Mouse (Mus musculus) heart, embryonic 13.5 days (tissue): Measurements from ENCODE around the gene Gm17428. TPM values are rescaled to one million over a fixed set of nuclear protein-coding genes. Genes with fewer than 3 reads are reported as not detected.
A peak's percentile ranks its signal among the peaks of the same experiment; 100 is the strongest.
"Not testable (repeated sequence)": the region's sequence is repeated elsewhere in the genome, so short reads cannot be mapped to it uniquely, and the experiment has no call there.

Experiments used
- ATAC-seq: fragments of 200-750 bp; cut with Nextera tagmentation; 2 replicates; pipeline ENCODE4 v1.8.0; 2017; ENCODE audit warnings: moderate TSS enrichment; ENCODE audit not compliant: insufficient number of reproducible peaks, low FRiP score, low TSS enrichment; ENCODE audit errors: extremely low read depth
- H3K27ac ChIP-seq: fragments of 300-500 bp; sonication (generic); replicated peaks from 2 replicates; pipeline ENCODE4 v1.5.1; 2015; ENCODE audit warnings: moderate library complexity, mild to moderate bottlenecking, inconsistent platforms
- H3K27me3 ChIP-seq: fragments of 300-500 bp; sonication (generic); replicated peaks from 2 replicates; pipeline ENCODE4 v1.6.1; 2015; ENCODE audit warnings: mild to moderate bottlenecking, inconsistent platforms
- H3K36me3 ChIP-seq: fragments of 300-500 bp; sonication (generic); 2 replicates; pipeline ENCODE4 v1.6.1; 2015; ENCODE audit warnings: mild to moderate bottlenecking, inconsistent platforms
- H3K4me1 ChIP-seq: fragments of 300-500 bp; sonication (generic); 2 replicates; pipeline ENCODE4 v1.6.1; 2015; ENCODE audit warnings: inconsistent platforms
- H3K4me2 ChIP-seq: fragments of 300-500 bp; sonication (generic); 2 replicates; pipeline ENCODE4 v1.6.1; 2015; ENCODE audit warnings: inconsistent platforms, mild to moderate bottlenecking, moderate library complexity
- H3K4me3 ChIP-seq: fragments of 300-500 bp; sonication (generic); 2 replicates; pipeline ENCODE4 v1.5.1; 2015; ENCODE audit warnings: moderate library complexity, mild to moderate bottlenecking, inconsistent platforms
- H3K9ac ChIP-seq: fragments of 300-500 bp; sonication (generic); 2 replicates; pipeline ENCODE4 v1.6.1; 2015; ENCODE audit warnings: inconsistent platforms, mild to moderate bottlenecking, moderate library complexity
- H3K9me3 ChIP-seq: fragments of 300-500 bp; sonication (generic); 2 replicates; pipeline ENCODE4 v1.6.1; 2016; ENCODE audit warnings: inconsistent platforms
- WGBS: fragments of 180-500 bp; shearing (Covaris S2); methylation state at CpG from one replicate; pipeline ENCODE4 v1.1.7; 2015; ENCODE audit warnings: mixed read lengths; 5-methylcytosine and 5-hydroxymethylcytosine counted together
- polyA plus RNA-seq: library from polyadenylated mRNA; unstranded; fragments of >200 nt; fragmentation: Nextera tagmentation; extraction: Ambion mirVana; gene quantifications from 2 replicates; pipeline ENCODE4 v1.2.1, GENCODE M21; 2015

Gm17428 gene
- polyA plus RNA-seq, 1 experiment from 2014 or later: not detected

DNA sequence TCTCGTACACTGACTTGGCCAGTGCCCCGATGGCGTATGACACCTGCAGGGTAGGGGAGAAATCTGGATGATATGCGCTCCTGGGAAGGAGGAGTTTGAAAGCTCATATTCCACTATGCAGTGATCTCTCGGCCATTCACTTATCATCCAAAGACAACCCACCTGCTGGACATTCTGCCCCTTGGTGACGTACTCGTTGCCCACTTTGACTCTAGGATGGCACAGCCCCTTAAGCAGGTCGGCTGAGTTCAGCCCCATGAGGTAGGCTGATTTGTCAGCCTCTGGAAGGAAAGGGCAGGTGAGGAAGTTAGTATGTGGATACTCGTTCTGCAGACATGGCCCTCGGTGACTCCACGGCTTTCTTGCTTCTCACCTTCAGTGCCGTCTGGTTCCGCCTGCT lies 12.1 kb downstream of the Gm17428 start:
- H3K4me3 ChIP-seq: peak overlapping the region; percentile 64
- H3K27ac ChIP-seq: peak overlapping the region; percentile 98
- 60% methylated on average over 13 of the region's 13 CpGs for WGBS
- H3K4me1 ChIP-seq: peaks cover 7% of the 10 kb centered on the region
- peak overlapping the region; percentile 96 for H3K9ac ChIP-seq
- no peak for ATAC-seq
- no peaks in the 10 kb centered on the region for H3K9me3 ChIP-seq
- peaks cover 80% of the 10 kb centered on the region for H3K36me3 ChIP-seq
- H3K27me3 ChIP-seq: peaks cover 12% of the 10 kb centered on the region; the same call in 1 of the 2 replicates
- H3K4me2 ChIP-seq: peak overlapping the region; percentile 66

- peaks cover 21% of the 10 kb centered on the region for H3K27me3 ChIP-seq
- H3K27ac ChIP-seq: peak overlapping the region; percentile 98
- peak overlapping the region; percentile 66 for H3K4me2 ChIP-seq
- 48% methylated on average over 8 of the region's 8 CpGs for WGBS
- peak overlapping the region; percentile 64 for H3K4me3 ChIP-seq
- peaks cover 15% of the 10 kb centered on the region for H3K4me1 ChIP-seq
- no peak for ATAC-seq
- H3K9me3 ChIP-seq: no peaks in the 10 kb centered on the region
- peak overlapping the region; percentile 96 for H3K9ac ChIP-seq
- H3K36me3 ChIP-seq: peaks cover 69% of the 10 kb centered on the region
Observed at GRCm38 (mm10) chr14:54989886-54990441, 13.2 kb downstream of the Gm17428 start.

GRCm38 (mm10) chr14:54992196-54992595 lies 15.5 kb downstream of the Gm17428 start:
- Histone ChIP-seq H3K27me3 (peaks cover 39% of the 10 kb centered on the region), H3K4me1 (peaks cover 32% of the 10 kb centered on the region), H3K36me3 (peaks cover 49% of the 10 kb centered on the region), H3K4me3 (peak overlapping the region; percentile 64), H3K27ac (peak overlapping the region; percentile 98), H3K9me3 (no peaks in the 10 kb centered on the region), H3K9ac (peak overlapping the region; percentile 96), H3K4me2 (peak overlapping the region; percentile 66)
- 58% methylated on average over 10 of the region's 10 CpGs for WGBS
- no peak for ATAC-seq

- H3K4me2 ChIP-seq: peak overlapping the region; percentile 66
- no peaks in the 10 kb centered on the region for H3K9me3 ChIP-seq
- no peak for ATAC-seq
- H3K27ac ChIP-seq: peak overlapping the region; percentile 98
- WGBS: 32% methylated on average over 10 of the region's 10 CpGs
- peak overlapping the region; percentile 64 for H3K4me3 ChIP-seq
- peaks cover 46% of the 10 kb centered on the region for H3K4me1 ChIP-seq
- H3K27me3 ChIP-seq: peaks cover 51% of the 10 kb centered on the region
- H3K9ac ChIP-seq: peak overlapping the region; percentile 96
- peaks cover 37% of the 10 kb centered on the region for H3K36me3 ChIP-seq
Observed at GRCm38 (mm10) chr14:54993636-54994035, 16.9 kb downstream of the Gm17428 start.

DNA sequence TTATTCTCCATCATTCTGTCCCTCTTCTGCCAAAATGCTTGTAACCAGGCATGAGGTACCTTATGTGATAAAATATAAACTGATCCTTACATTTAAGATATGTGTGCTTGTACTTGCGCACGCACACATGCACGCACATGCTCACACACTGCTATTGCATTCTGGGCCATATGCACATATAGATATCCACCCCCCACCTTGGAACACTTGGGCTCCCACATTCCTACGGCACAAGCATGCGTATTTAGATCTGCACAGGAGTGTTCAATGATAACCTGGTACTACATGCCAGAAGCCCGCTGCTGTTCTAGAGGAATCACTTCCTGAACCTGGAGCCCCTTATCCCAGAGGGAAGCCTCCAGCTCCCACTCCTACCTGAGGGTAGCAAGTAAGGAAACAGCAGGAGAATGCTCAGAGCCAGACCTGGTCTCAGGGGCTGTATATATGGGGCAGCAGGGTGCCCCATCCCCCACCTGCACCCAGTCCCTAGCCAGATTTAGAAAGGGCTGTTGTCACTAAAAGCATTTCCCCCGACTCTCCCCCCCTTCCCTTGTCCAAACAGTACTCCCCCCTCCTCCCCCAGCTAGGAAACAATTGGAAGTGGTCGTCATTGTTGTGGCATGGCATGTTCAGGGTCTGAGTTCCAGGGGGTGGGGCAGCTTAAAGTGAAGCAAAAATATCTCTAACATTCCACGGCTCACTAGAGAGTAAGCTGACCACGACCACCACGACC lies 17.6 kb downstream of the Gm17428 start, which contains the start of gene Myh7:
Gene Myh7, minus strand, starts transcription at position 491 of the 733 bp plus-strand sequence.
- H3K4me1 ChIP-seq: peaks cover 52% of the 10 kb centered on the region
- H3K27me3 ChIP-seq: peaks cover 51% of the 10 kb centered on the region
- ATAC-seq: peak; percentile 27; the same call in 1 of the 2 replicates
- H3K9ac ChIP-seq: peak within 1 kb of the TSS; percentile 96
- H3K4me3 ChIP-seq: peak within 1 kb of the TSS; percentile 64
- H3K36me3 ChIP-seq: peaks cover 32% of the 10 kb centered on the region
- no peaks in the 10 kb centered on the region for H3K9me3 ChIP-seq
- peak within 1 kb of the TSS; percentile 98 for H3K27ac ChIP-seq
- H3K4me2 ChIP-seq: peak within 1 kb of the TSS; percentile 66
- 27% methylated on average over 11 of the region's 11 CpGs for WGBS

DNA sequence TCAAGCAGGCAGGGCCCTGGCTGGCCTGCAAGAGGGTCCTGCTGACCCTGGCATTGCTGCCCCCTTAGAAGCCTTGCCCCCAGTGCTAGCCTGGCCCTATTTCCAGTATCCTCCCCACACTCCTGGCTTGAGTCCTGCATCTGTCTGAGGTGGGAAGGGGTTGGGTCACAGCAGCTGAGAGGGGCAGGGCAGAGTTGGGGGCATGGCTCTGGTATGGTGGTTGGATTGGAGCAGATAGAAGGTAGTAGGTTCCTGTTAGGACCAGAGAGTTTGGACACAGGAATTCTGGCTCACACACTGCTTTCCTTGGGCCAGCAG lies 18.1 kb downstream of the Gm17428 start:
- peaks cover 52% of the 10 kb centered on the region for H3K4me1 ChIP-seq
- peak overlapping the region; percentile 98 for H3K27ac ChIP-seq
- H3K9ac ChIP-seq: peak overlapping the region; percentile 96
- peak overlapping the region; percentile 66 for H3K4me2 ChIP-seq
- no peaks in the 10 kb centered on the region for H3K9me3 ChIP-seq
- H3K4me3 ChIP-seq: peak overlapping the region; percentile 64
- peaks cover 51% of the 10 kb centered on the region for H3K27me3 ChIP-seq
- ATAC-seq: 0 out of 2 replicates have a peak, but pooled peaks have one; percentile 0
- peaks cover 28% of the 10 kb centered on the region for H3K36me3 ChIP-seq

- peak overlapping the region; percentile 98 for H3K27ac ChIP-seq
- 33% methylated on average over 14 of the region's 14 CpGs for WGBS
- H3K9me3 ChIP-seq: no peaks in the 10 kb centered on the region
- peaks cover 59% of the 10 kb centered on the region for H3K4me1 ChIP-seq
- H3K27me3 ChIP-seq: peaks cover 51% of the 10 kb centered on the region
- H3K9ac ChIP-seq: peak overlapping the region; percentile 96
- peaks cover 21% of the 10 kb centered on the region for H3K36me3 ChIP-seq
- H3K4me2 ChIP-seq: peak overlapping the region; percentile 66
- peak overlapping the region; percentile 64 for H3K4me3 ChIP-seq
- ATAC-seq: no peak
Observed at GRCm38 (mm10) chr14:54995457-54996138, 18.9 kb downstream of the Gm17428 start.

DNA sequence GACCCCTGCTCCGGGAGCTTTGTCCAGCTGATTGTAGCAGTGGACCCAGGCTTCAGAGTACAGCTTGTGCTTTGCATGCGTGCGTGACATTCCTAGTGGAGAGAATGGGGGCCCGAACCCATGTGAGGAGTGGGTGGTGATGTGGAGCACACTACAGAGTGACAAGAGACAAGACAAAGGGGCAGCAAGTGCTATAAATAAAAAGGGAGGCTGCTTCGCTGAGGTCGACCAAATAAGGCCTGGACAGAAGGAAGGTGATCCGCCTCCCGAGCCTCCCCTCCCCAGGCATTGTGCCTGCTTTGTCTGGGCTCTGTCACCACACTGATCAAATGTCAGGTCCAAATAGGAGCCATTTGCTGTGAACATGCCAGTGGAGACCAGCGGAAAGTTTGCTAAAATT lies 20.1 kb downstream of the Gm17428 start:
- H3K4me3 ChIP-seq: peak overlapping the region; percentile 64
- H3K9ac ChIP-seq: peak overlapping the region; percentile 96
- H3K9me3 ChIP-seq: peaks cover 3% of the 10 kb centered on the region; the same call in 1 of the 2 replicates
- ATAC-seq: peak; percentile 53
- WGBS: 24% methylated on average over 9 of the region's 9 CpGs
- peaks cover 16% of the 10 kb centered on the region for H3K36me3 ChIP-seq
- H3K4me2 ChIP-seq: peak overlapping the region; percentile 67
- peak overlapping the region; percentile 98 for H3K27ac ChIP-seq
- H3K27me3 ChIP-seq: peaks cover 49% of the 10 kb centered on the region
- H3K4me1 ChIP-seq: peaks cover 66% of the 10 kb centered on the region

- peaks cover 3% of the 10 kb centered on the region; the same call in 1 of the 2 replicates for H3K9me3 ChIP-seq
- H3K9ac ChIP-seq: peak overlapping the region; percentile 77
- no peak for ATAC-seq
- H3K27me3 ChIP-seq: peaks cover 49% of the 10 kb centered on the region
- peaks cover 71% of the 10 kb centered on the region for H3K4me1 ChIP-seq
- H3K27ac ChIP-seq: peak overlapping the region; percentile 98
- H3K4me3 ChIP-seq: peak overlapping the region; percentile 33
- WGBS: 30% methylated on average over 4 of the region's 4 CpGs
- H3K4me2 ChIP-seq: peak overlapping the region; percentile 67
- peaks cover 12% of the 10 kb centered on the region for H3K36me3 ChIP-seq
Observed at GRCm38 (mm10) chr14:54997297-54997696, 20.6 kb downstream of the Gm17428 start.

DNA sequence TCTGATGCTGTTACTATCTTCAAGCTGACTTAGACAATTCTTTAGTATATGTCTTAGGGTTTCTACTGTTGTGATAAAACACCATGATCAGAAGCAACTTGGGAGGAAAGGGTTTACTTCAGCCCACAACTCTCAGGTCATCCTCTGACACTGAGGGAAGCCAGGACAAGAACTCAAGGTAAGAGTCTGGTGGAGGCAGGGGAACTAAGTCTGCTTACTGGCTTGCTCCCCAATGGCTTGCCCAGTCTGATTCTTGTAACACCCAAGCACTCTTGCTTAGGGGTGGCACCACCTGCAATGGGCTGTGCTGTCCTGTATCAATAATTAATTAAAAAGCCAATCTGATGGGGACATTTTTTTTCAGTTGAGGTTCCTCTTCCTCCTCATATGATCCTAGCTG lies 21.9 kb downstream of the Gm17428 start:
- Histone ChIP-seq H3K27me3 (peaks cover 44% of the 10 kb centered on the region), H3K9ac (peak overlapping the region; percentile 2; the same call in 1 of the 2 replicates), H3K27ac (peak overlapping the region; percentile 98), H3K36me3 (peaks cover 5% of the 10 kb centered on the region), H3K9me3 (peaks cover 3% of the 10 kb centered on the region; the same call in 1 of the 2 replicates), H3K4me1 (peaks cover 84% of the 10 kb centered on the region), H3K4me2 (no peak overlapping the region), H3K4me3 (no peak overlapping the region)
- no peak for ATAC-seq

DNA sequence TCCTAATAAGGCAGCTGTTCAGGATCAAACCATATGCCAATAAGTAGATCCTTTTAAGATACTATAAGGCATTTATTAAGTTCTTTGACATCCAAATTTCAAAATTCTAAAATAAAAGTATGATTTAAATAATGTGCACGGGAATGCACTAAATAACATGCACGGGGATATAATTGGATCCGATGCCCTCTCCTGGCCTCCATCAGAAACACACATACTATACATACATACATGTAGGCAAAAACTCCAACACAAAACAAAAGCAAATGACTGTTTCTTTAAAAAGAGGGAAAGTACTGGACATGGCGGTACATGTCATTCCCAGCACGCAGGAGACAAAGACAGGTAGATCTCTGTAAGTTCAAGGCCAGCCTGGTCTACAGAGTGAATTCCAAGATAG lies 23.1 kb downstream of the Gm17428 start:
- 80% methylated on average over 5 of the region's 5 CpGs for WGBS
- peaks cover 35% of the 10 kb centered on the region for H3K27me3 ChIP-seq
- not testable (repeated sequence) for H3K36me3 ChIP-seq, H3K4me2 ChIP-seq, H3K4me3 ChIP-seq, H3K9ac ChIP-seq, H3K9me3 ChIP-seq, ATAC-seq, H3K27ac ChIP-seq
- H3K4me1 ChIP-seq: peaks cover 84% of the 10 kb centered on the region
